Mouse (Mus musculus): ENCODE measurements around the gene Rreb1. TPM values are rescaled to one million over a fixed set of nuclear protein-coding genes. Genes with fewer than 3 reads are reported as not detected.

Gene Rreb1
- polyA plus RNA-seq, 1 experiment from 2014 or later = 6.3 TPM

GRCm38 (mm10) chr13:37877241-37877640, 99.0 kb downstream of the Rreb1 start:
- Histone ChIP-seq H3K9ac (ENCODE audit: low read length) (no peak overlapping the region), H3K9me3 (ENCODE audit: control insufficient read depth, low read length) (no peaks in the 10 kb centered on the region), H3K4me3 (ENCODE audit: low read depth, low read length) (no peak overlapping the region), H3K4me1 (replicated peaks; ENCODE audit: control insufficient read depth, insufficient read depth, low read length) (no peaks in the 10 kb centered on the region), H3K4me2 (ENCODE audit: low read depth, low read length, severe bottlenecking) (no peak overlapping the region), H3K27me3 (ENCODE audit: control insufficient read depth, insufficient read depth, low read length) (no peaks in the 10 kb centered on the region), H3K36me3 (ENCODE audit: control insufficient read depth, insufficient read depth, low read length) (no peaks in the 10 kb centered on the region), H3K27ac (ENCODE audit: low read depth, low read length) (no peak overlapping the region)
- ATAC-seq (replicated peaks; ENCODE audit: low FRiP score) (no peak), DNase-seq (ENCODE audit: low spot score) (no peak)
- WGBS = 78% methylated on average over 3 of the region's 3 CpGs

DNA sequence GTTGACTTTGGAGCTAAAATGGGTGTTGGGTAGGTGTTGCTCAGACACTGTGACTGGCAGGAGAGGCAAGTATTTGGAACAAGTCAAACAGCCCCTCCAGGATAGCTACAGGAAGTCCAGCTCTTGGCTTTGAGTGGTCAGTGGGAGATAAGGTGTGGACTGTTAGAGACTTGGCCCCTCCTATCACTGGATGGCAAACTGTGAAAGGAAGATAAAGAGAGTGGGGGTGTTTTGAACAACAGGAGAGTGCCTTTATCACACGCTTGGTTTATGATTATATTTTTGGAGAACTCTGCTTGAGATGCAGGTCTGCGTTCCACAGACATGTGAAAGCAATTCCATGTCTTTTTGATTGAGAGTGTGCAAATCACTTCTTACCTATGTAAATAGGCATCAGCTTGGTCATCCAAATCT, 100.7 kb downstream of the Rreb1 start:
- H3K27me3 ChIP-seq (ENCODE audit: control insufficient read depth, insufficient read depth, low read length) = no peaks in the 10 kb centered on the region
- H3K36me3 ChIP-seq (ENCODE audit: control insufficient read depth, insufficient read depth, low read length) = no peaks in the 10 kb centered on the region
- H3K4me3 ChIP-seq (ENCODE audit: low read depth, low read length) = no peak overlapping the region
- H3K9ac ChIP-seq (ENCODE audit: low read length) = no peak overlapping the region
- WGBS = 95% methylated on average over 2 of the region's 2 CpGs
- H3K9me3 ChIP-seq (ENCODE audit: control insufficient read depth, low read length) = no peaks in the 10 kb centered on the region
- H3K4me2 ChIP-seq (ENCODE audit: low read depth, low read length, severe bottlenecking) = no peak overlapping the region
- no peak for ATAC-seq (replicated peaks; ENCODE audit: low FRiP score)
- DNase-seq (ENCODE audit: low spot score) = no peak
- no peaks in the 10 kb centered on the region for H3K4me1 ChIP-seq (replicated peaks; ENCODE audit: control insufficient read depth, insufficient read depth, low read length)
- H3K27ac ChIP-seq (ENCODE audit: low read depth, low read length) = no peak overlapping the region

GRCm38 (mm10) chr13:37879556-37879955, 101.4 kb downstream of the Rreb1 start:
- Histone ChIP-seq H3K27ac (ENCODE audit: low read depth, low read length) (no peak overlapping the region), H3K27me3 (ENCODE audit: control insufficient read depth, insufficient read depth, low read length) (no peaks in the 10 kb centered on the region)
- WGBS = 77% methylated on average over 5 of the region's 5 CpGs

GRCm38 (mm10) chr13:37880035-37880434, 101.8 kb downstream of the Rreb1 start:
- Histone ChIP-seq H3K27ac (ENCODE audit: low read depth, low read length) (no peak overlapping the region), H3K4me2 (ENCODE audit: low read depth, low read length, severe bottlenecking) (no peak overlapping the region), H3K9ac (ENCODE audit: low read length) (no peak overlapping the region), H3K36me3 (ENCODE audit: control insufficient read depth, insufficient read depth, low read length) (no peaks in the 10 kb centered on the region), H3K4me3 (ENCODE audit: low read depth, low read length) (no peak overlapping the region), H3K9me3 (ENCODE audit: control insufficient read depth, low read length) (no peaks in the 10 kb centered on the region), H3K4me1 (replicated peaks; ENCODE audit: control insufficient read depth, insufficient read depth, low read length) (no peaks in the 10 kb centered on the region), H3K27me3 (ENCODE audit: control insufficient read depth, insufficient read depth, low read length) (no peaks in the 10 kb centered on the region)
- no peak for DNase-seq (ENCODE audit: low spot score)
- 47% methylated on average over 1 of the region's 1 CpGs for WGBS
- ATAC-seq (replicated peaks; ENCODE audit: low FRiP score) = no peak

More at GRCm38 (mm10) chr13:37879556-37879955, 101.4 kb downstream of the Rreb1 start:
- H3K4me2 ChIP-seq (ENCODE audit: low read depth, low read length, severe bottlenecking) = no peak overlapping the region
- no peak overlapping the region for H3K9ac ChIP-seq (ENCODE audit: low read length)
- no peaks in the 10 kb centered on the region for H3K9me3 ChIP-seq (ENCODE audit: control insufficient read depth, low read length)
- no peaks in the 10 kb centered on the region for H3K4me1 ChIP-seq (replicated peaks; ENCODE audit: control insufficient read depth, insufficient read depth, low read length)
- ATAC-seq (replicated peaks; ENCODE audit: low FRiP score) (no peak), DNase-seq (ENCODE audit: low spot score) (no peak)
- no peaks in the 10 kb centered on the region for H3K36me3 ChIP-seq (ENCODE audit: control insufficient read depth, insufficient read depth, low read length)
- H3K4me3 ChIP-seq (ENCODE audit: low read depth, low read length) = no peak overlapping the region

- H3K9me3 ChIP-seq (ENCODE audit: control insufficient read depth, low read length) = no peaks in the 10 kb centered on the region
- no peaks in the 10 kb centered on the region for H3K27me3 ChIP-seq (ENCODE audit: control insufficient read depth, insufficient read depth, low read length)
- 75% methylated on average over 9 of the region's 9 CpGs for WGBS
- H3K4me1 ChIP-seq (replicated peaks; ENCODE audit: control insufficient read depth, insufficient read depth, low read length) = no peaks in the 10 kb centered on the region
- H3K9ac ChIP-seq (ENCODE audit: low read length) = no peak overlapping the region
- H3K4me3 ChIP-seq (ENCODE audit: low read depth, low read length) = no peak overlapping the region
- no peak overlapping the region for H3K4me2 ChIP-seq (ENCODE audit: low read depth, low read length, severe bottlenecking)
- ATAC-seq (replicated peaks; ENCODE audit: low FRiP score) (no peak), DNase-seq (ENCODE audit: low spot score) (no peak)
- H3K36me3 ChIP-seq (ENCODE audit: control insufficient read depth, insufficient read depth, low read length) = no peaks in the 10 kb centered on the region
- H3K27ac ChIP-seq (ENCODE audit: low read depth, low read length) = no peak overlapping the region
Measured at GRCm38 (mm10) chr13:37880581-37881130, 102.5 kb downstream of the Rreb1 start.

DNA sequence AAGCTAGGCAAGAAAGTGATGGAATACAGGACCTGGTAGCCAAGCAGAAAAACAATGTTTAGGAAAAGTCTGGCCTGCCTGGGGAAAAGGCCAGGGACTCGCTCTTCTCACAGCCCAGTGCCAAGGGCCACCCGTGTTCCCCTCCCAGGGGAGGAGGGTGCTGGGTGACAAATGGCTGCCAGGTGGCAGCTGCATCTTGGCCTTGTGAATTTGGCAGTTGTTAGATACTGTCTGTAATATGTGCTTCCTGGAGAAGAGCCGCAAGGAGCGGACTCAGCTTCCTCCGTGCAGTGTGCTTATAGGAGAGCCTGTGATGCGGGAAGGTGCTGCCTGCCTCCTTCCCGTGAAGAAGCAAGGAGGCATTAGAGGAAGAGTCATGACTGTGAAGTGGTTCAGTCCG, 104.3 kb downstream of the Rreb1 start:
- H3K36me3 ChIP-seq (ENCODE audit: control insufficient read depth, insufficient read depth, low read length) = no peaks in the 10 kb centered on the region
- no peaks in the 10 kb centered on the region for H3K27me3 ChIP-seq (ENCODE audit: control insufficient read depth, insufficient read depth, low read length)
- H3K9me3 ChIP-seq (ENCODE audit: control insufficient read depth, low read length) = no peaks in the 10 kb centered on the region
- ATAC-seq (replicated peaks; ENCODE audit: low FRiP score) = no peak
- no peak overlapping the region for H3K27ac ChIP-seq (ENCODE audit: low read depth, low read length)
- H3K4me2 ChIP-seq (ENCODE audit: low read depth, low read length, severe bottlenecking) = no peak overlapping the region
- no peak overlapping the region for H3K9ac ChIP-seq (ENCODE audit: low read length)
- DNase-seq (ENCODE audit: low spot score) = no peak
- 96% methylated on average over 8 of the region's 8 CpGs for WGBS
- H3K4me1 ChIP-seq (replicated peaks; ENCODE audit: control insufficient read depth, insufficient read depth, low read length) = no peaks in the 10 kb centered on the region
- no peak overlapping the region for H3K4me3 ChIP-seq (ENCODE audit: low read depth, low read length)

DNA sequence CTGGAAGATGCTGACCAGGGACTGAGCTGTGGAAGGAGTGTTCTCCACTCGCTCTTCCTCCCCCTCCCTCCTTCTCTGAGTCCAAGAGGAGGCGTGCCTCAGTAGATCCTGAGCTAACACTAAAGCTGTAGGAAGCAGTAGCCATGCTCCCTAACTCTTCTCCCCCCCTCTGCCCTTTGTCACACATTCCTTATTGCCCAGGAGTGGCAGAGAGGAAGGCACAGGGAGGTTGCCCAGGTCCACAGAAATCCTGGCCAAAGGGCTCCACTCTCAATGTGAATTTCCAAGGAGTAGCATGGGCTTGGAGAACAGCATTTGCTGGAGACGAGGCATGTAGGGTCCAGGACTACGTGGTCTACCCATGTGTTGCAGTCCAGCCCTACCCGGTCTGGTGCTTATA, 104.8 kb downstream of the Rreb1 start:
- H3K36me3 ChIP-seq (ENCODE audit: control insufficient read depth, insufficient read depth, low read length) = no peaks in the 10 kb centered on the region
- 91% methylated on average over 5 of the region's 5 CpGs for WGBS

GRCm38 (mm10) chr13:37885392-37885791, 107.2 kb downstream of the Rreb1 start:
- ATAC-seq (replicated peaks; ENCODE audit: low FRiP score) (no peak), DNase-seq (ENCODE audit: low spot score) (no peak)
- Histone ChIP-seq H3K27me3 (ENCODE audit: control insufficient read depth, insufficient read depth, low read length) (no peaks in the 10 kb centered on the region), H3K9ac (ENCODE audit: low read length) (no peak overlapping the region), H3K4me1 (replicated peaks; ENCODE audit: control insufficient read depth, insufficient read depth, low read length) (no peaks in the 10 kb centered on the region), H3K27ac (ENCODE audit: low read depth, low read length) (no peak overlapping the region), H3K4me3 (ENCODE audit: low read depth, low read length) (no peak overlapping the region), H3K4me2 (ENCODE audit: low read depth, low read length, severe bottlenecking) (no peak overlapping the region), H3K9me3 (ENCODE audit: control insufficient read depth, low read length) (no peaks in the 10 kb centered on the region), H3K36me3 (ENCODE audit: control insufficient read depth, insufficient read depth, low read length) (no peaks in the 10 kb centered on the region)
- 76% methylated on average over 2 of the region's 2 CpGs for WGBS

More for the DNA sequence above, 104.8 kb downstream of the Rreb1 start:
- no peak overlapping the region for H3K27ac ChIP-seq (ENCODE audit: low read depth, low read length)
- no peak overlapping the region for H3K4me3 ChIP-seq (ENCODE audit: low read depth, low read length)
- no peak for DNase-seq (ENCODE audit: low spot score)
- no peak for ATAC-seq (replicated peaks; ENCODE audit: low FRiP score)
- H3K4me1 ChIP-seq (replicated peaks; ENCODE audit: control insufficient read depth, insufficient read depth, low read length) = no peaks in the 10 kb centered on the region
- no peaks in the 10 kb centered on the region for H3K27me3 ChIP-seq (ENCODE audit: control insufficient read depth, insufficient read depth, low read length)
- H3K9ac ChIP-seq (ENCODE audit: low read length) = no peak overlapping the region
- H3K4me2 ChIP-seq (ENCODE audit: low read depth, low read length, severe bottlenecking) = no peak overlapping the region
- H3K9me3 ChIP-seq (ENCODE audit: control insufficient read depth, low read length) = no peaks in the 10 kb centered on the region

DNA sequence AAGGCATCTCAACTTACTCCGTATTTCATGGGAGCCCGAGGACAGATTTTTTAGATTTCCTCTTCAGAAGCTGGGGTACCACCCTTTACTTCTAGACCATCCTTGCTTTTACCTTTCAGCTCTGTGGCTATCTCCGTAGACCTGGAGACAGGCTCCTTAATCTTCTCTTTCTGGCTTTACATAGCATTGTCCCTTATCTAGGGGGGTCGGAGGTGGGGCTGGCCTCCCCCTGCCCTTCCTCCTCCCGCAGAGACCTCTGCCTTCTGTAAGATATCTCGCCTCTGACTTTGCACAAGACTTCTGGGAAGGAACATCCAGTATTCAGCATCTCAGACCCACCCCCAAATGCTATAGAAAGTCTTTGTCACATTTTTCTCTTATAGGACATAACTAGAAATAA, 107.8 kb downstream of the Rreb1 start:
- Histone ChIP-seq H3K9ac (ENCODE audit: low read length) (no peak overlapping the region), H3K4me3 (ENCODE audit: low read depth, low read length) (no peak overlapping the region), H3K27me3 (ENCODE audit: control insufficient read depth, insufficient read depth, low read length) (no peaks in the 10 kb centered on the region), H3K4me1 (replicated peaks; ENCODE audit: control insufficient read depth, insufficient read depth, low read length) (no peaks in the 10 kb centered on the region), H3K9me3 (ENCODE audit: control insufficient read depth, low read length) (no peaks in the 10 kb centered on the region), H3K4me2 (ENCODE audit: low read depth, low read length, severe bottlenecking) (no peak overlapping the region), H3K36me3 (ENCODE audit: control insufficient read depth, insufficient read depth, low read length) (no peaks in the 10 kb centered on the region), H3K27ac (ENCODE audit: low read depth, low read length) (no peak overlapping the region)
- 81% methylated on average over 6 of the region's 6 CpGs for WGBS
- DNase-seq (ENCODE audit: low spot score) (no peak), ATAC-seq (replicated peaks; ENCODE audit: low FRiP score) (no peak)
